Mouse (Mus musculus): ENCODE measurements around the gene Gp1bb.

Gp1bb gene

DNA sequence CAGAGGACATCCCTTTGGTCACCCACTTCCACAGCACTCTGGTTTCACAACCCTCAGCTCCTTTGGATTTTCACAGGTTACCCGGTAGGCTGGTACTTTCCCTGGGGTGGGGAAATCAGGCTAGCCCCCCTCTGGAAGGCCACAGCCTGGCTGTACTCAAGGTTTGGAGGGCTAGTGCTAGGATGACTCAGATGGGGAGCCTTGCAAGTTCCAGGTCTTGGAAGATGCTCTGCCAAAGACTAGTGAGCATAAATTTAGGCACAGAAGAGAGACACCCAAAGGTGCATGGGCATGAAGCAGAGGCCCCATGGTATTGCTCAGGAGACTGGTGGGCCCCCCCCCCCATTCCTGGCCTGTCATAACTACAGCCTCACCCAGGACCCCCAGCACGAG is 6.7 kb upstream of the Gp1bb start:
- no peak for DNase-seq (ENCODE audit: low read depth, low spot score)

DNA sequence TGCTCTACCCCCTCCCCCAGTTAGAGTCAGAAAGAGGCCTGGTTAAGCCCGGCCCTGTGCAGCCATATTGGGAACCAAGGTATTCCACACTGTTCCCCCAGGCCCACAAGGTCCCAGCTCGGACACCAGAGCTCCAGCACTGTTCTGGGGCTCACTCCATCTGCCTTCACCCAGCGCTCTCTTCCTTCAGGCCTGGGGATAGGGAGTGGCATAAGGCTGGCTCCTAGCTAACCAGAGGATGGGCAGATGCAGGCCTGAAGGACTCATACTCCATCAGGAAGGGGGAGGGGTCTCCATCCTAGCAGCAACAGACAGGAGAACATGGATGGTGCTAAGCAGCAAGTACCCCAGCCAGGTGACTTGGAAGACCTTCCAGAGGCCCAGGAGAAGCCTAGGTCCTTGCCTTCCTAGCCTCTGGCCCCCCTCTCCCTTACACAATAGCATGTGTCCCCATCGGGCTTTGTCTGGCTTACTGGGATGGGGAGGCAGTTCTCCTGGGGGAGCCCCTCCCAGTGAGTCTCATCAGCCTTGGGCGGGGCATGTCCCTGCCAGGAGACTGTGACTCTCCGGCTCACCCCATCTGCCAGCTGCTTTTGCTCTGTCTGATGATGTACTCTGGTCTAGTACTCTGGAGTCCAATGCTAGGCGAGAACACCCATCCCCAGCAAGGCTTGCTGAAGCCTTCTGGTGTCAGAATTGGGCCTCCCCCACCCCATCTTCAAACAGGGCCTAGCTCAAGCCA is 6.2 kb upstream of the Gp1bb start:
- no peak for DNase-seq (ENCODE audit: low read depth, low spot score)

DNA sequence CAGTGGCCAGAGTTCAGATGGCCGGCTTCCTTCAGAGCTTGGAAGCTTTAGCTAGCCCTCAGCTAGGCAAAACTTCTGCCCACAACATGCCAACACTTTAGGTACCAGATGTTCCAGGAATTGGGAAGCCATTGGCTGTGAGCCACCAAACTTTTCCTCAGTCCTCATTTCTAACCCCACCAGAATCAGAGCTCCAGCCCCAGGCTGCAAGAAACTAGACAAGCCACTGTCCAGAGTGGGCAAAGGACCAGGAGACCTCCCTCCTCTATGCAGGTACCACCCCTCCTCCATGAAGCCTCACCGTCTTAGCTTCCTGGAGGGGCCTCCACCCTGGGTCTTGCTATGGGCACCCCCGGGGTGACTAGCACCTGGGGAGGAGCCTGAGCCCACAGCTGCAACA is 5.0 kb upstream of the Gp1bb start:
- DNase-seq (ENCODE audit: low read depth, low spot score): no peak

DNA sequence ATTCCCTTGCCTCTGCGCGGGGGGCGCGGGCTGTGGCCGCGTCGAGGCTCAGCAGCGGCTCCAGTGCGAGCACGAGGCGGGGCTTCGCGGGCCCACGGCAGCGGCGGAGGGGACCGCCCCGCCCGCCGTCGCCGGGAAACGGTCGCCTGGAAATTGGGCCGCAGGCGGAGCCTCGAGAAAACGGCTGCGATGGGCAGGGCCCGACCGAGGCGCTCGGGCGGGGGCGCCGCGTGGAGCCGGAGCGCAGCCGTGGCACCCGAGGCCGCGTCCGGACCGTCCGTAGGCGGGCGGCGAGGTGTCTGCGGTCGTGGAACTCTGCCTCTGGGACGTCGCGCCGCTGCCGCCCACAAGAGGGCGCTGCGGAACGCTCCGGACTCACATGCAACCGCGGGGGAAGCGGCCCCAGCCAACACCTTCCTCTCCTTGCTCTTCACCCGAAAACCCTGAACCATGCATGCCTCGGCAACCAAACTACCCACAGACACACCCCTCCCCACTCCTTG is 4.2 kb upstream of the Gp1bb start, which contains the start of gene Gm49601:
Gene Gm49601 (minus strand): TSS at position 52 of the 503 bp plus-strand sequence.
- no peak for DNase-seq (ENCODE audit: low read depth, low spot score)

DNA sequence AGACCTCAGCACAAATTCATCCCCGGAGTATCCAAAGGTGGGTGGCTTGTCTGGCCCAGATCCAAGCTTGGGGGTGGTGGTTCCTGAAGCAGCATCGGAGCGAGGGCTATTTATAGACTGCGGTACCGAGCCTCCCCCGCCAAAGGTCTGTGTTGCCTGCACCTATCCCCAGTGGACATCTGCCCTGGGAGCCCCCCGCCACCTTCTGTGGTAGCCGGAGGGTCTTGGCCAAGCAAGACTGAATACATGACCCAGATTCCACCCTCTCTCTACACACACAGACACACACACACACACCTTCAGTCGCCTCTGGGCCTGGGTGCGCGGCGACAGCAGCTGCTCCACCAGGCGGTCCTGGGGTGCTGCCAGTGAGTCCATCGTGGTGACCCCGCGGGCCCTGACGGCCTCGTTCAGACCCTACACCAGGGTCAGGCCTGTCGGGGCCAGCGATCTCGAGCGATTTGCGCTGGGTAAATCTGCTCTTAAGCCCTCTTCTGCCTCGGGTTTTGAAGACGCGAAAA is 3.6 kb upstream of the Gp1bb start:
- no peak for DNase-seq (ENCODE audit: low read depth, low spot score)

DNA sequence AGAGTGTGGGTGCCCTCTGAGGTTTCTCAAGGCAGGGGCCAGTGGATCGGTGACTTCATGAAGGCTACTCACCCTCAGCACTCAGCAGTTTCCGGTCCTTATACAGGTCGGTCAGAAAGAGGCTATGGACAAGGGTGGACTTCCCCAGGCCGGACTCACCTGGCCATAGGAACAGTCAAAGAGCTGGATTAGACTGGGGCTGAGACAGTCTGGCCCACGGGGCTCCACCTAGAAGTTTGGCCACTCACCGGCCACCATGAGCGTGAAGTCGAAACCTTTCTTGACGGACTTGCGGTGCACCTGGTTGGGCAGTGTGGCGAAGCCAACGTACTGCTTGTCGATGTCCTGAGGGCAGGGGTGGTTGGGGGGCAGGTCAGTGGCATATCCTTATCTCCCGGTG is 2.9 kb upstream of the Gp1bb start:
- DNase-seq (ENCODE audit: low read depth, low spot score): no peak

DNA sequence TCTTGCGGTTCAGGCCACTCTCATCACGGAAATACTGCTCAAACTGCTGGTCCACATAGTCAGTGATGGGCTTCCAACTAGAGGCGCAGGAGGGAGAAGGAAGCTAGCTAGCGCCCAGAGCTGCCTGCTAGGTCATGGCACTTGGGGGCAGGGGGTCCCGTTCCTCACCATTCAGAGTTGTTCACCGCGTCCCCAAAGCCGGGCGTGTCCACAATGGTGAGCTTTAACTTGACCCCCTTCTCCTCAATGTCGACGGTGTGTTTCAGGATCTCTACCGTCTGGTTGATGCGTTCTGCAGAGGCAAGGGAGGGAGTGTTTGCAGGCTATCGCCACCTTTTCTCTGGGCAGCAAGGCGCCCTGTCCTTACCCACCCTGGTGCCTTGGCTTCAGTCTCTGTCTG is 2.4 kb upstream of the Gp1bb start:
- DNase-seq (ENCODE audit: low read depth, low spot score): no peak

DNA sequence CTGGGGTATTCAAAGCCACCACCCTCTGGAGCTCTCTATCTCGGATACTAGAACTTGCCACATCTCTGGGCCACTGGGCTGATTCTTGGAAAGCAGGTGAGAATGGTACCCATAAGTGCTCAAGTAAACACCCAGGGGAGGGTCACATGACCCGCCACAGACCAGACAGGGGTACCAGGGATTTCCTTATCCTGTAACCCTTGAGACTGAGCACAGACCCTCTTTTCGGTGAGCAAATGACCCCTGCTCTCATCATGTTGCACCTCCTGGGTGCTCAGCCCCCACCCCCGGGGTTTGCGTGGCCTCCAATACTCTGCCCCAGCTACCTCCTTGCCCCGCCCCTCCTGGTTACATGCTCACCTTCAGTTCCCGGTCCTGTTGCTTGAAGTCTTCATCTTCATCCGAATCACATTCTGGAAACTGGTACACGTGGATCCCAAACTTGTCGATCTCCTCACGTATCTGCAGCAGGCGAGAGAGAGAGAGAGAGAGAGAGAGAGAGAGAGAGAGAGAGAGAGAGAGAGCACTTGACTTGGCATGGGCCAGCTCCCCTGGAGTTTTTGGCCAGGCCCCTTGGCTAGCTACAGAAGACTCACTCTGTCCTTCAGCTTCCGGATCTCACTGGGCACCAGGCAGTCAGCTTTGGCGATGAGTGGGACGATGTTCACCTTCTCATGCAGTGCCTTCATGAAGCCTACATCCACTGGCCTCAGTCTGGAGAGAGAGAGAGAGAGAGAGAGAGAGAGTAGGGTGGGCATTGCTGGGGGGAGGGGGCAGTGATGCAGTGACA is 1.7 kb upstream of the Gp1bb start:
- DNase-seq (ENCODE audit: low read depth, low spot score): no peak

DNA sequence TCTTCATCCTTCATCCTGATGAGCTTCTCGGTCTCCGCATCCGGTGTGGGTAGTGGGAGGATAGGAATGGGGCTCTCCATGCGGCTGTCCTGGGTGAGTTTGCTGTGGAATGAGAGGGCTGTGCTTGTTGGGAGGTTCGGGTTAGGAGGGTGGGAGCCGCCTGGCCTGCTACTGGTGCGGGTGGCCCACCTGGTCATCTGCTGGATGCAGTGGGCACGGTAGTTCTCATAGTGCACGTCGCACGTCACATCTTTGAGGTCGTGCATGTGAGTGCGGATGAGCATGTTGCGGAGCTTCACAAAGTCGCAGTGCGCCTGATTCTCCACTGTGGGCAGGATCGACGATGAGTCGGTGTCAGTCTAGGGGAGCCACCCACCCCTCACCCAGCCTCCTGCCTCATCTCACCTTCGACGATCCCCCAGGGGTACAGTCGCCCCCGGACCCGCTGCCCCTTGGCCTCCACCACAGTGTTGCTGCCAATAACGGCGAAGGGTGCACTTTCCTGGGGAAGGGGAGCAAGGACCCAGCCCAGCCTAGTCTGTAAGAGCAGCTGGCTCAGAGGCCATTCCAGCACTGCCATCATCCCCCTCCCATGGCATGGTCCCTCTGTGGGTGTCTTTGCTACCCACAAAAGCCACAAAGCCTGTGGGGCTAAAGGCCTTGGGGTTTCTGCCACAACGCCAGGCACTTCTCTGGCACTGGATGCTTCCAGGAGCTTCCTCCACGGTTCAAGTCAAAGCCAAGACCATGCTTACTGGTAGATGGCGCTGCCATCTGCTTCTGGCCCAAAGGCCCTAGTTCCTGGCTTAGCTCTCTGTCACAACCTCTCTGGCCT is 930 bp upstream of the Gp1bb start:
- no peak for DNase-seq (ENCODE audit: low read depth, low spot score)

DNA sequence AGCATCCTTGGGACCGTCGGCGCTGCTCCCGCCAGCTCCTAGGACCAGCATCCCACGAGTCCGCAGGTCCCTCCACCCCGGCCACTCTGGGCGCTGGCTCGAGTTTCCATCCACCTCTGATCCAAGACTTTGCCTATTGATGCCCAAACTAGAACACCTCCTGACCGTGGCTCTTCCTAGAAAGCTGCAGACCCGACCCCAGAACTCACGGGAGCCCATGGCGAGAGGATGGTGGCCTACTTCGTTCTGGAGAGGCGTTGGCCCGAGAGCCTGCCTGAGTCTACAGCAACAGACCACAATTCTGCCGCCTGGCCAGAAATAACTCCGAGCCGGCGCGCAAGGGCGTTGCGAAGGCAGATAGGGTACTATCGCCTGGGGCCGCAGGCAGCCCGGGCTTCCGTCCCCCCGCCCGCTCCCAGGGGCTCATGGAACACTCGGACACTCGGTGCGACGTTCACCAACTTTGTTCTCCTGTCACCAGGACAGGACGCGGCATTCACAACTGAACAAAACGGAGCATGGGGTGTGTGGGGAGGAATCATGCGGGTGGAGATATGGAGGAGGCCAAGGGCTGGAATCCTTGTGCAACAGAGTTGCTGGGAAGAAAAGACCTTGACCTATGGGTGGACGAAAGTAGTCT is 721 bp downstream of the Gp1bb start:
- DNase-seq (ENCODE audit: low read depth, low spot score): no peak

DNA sequence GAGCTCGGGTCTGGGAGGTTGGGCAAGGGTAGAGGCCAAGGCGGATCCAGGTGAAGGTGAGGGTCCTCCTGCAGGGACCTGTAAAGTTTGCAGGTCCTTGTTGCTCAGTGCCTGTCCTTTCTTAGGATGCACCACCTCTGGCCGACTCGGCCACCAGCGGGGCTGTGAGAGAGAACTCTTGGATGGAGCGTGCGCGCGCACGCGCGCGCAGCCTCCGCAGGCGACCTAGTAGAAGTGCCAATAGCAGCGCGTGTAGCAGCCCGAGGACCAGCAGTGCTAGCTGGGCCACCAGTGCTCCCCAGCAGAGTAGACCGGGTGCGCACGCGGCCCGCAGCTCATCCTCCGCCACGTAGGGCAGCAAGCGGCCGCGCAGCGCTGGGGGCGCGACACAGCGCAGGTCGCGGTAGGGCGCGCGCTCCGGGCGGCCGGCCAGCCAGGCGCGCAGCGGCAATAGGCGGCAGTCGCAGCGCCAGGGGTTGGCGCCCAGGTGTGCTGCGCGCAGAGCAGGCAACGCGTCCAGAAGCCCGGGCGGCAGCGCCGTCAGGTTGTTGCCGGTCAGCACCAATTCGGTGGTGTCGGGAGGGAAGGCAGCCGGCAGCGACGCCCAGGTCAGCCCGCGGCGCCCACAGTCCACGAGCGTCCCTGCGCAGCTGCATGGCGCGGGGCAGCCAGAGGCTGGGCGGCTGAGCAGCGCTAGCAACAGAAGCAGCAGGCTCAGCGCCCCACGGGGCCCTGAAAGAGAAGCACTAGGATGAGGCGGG is 1.4 kb downstream of the Gp1bb start:
- DNase-seq (ENCODE audit: low read depth, low spot score): no peak

DNA sequence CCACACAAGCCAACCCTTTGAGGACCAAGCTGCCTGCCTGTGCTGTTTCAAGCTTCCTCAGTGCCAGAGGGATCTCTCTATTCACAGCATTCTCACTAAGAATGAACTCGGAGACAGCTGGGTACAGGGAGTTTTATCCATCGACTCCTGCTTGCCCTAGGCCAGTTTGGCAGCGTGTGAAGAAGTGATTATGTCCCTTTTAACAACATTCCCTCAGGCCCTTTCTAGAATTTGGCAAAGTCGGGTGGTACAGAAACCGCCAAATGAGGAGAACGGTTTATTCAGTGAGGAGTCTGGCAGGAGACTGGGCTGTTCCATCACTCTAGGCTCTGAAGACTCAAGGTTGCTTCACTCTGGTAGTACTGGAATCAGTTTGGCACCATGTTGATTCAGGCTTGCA is 2.0 kb downstream of the Gp1bb start:
- DNase-seq (ENCODE audit: low read depth, low spot score): no peak

DNA sequence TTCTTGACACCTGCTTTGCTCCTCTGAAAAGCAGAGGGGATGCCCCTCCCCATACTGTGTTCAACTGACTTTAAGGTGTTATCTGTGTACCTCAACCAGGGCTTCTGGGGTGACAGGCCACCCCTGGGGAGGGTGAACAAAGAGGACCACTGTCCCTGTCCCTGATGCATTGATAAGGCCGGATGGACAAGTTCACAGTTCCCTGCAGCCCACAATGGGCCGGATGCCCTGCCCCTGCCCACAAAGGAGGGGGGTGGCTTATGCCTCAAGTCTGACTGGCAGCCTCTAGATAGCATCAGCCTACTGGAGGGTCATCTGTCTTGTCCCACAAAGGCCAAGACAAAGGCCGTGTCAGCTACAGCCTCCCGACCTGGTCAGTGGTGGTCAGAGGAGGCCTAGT is 3.1 kb downstream of the Gp1bb start:
- no peak for DNase-seq (ENCODE audit: low read depth, low spot score)

DNA sequence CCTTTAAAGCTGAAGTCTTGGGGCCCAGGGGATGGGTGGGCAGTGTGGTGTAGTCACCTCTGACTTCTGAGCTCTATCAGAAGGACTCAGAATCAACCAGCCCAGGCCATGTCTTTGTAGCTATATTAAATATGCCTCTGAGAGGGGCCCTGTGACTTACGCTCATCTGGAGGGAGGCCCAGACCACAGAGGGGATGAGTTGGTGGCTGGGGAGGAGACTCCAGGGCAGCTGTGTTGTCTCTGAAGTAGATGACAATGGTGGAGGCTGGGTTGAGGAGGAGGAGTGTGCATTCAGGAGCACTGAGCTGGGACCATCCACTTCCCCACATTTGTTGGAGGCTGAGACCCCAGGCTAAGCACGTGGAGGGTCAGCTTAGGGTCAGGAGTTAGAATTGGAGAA is 3.9 kb downstream of the Gp1bb start:
- DNase-seq (ENCODE audit: low read depth, low spot score): no peak

DNA sequence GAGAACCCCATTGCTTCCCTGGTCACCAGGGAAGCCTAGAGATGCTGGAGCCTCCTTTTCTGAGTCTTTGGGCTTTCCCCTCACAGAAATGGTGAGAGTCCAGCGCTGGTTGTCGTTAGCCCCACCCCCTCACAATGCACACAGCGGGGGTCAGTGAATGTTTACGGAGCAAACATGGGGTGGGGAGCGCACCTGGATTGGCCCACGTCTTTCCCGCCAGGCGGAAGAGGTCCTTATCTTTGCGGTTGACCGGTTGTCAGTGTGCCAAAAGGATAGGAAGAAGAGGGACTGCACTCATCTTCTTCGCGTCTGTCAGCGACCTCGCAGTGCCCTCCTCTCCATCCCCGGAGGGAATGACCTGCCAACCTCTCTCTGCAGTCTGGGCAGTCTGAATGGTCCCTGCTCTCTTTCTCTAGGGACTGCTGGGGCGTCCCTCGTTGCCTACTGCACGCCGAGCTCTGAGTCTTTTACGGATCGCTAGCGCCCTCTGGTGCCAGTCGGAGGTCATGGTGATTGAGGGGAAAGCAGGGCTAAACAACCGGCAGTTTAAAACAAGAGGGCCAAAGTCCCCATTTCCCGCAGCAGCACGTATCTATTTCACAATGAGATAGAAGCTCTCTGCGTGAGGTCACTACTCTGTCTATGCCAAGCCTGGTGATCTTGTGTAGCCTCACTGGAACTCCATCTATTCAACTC is 4.7 kb downstream of the Gp1bb start:
- DNase-seq (ENCODE audit: low read depth, low spot score): peak; percentile 54

DNA sequence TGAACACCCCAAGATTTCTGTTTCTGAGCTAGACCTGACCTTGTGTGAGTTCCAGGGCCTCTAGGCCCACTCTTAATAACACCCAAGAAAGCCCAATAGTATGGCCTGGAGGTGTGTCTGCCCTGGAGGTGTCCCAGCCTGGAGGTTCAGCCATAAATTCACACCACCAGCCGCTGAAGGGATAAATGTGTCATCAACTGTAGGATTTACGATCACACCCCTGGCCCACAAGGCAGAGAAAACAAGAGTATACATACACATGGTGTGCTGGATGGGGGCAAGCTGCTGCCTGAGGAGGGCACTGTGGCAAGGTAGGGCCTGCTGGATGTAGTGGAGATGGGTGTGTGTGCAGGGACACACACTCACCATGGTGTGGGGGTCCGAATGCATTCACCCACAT is 8.9 kb downstream of the Gp1bb start:
- DNase-seq (ENCODE audit: low read depth, low spot score): no peak

DNA sequence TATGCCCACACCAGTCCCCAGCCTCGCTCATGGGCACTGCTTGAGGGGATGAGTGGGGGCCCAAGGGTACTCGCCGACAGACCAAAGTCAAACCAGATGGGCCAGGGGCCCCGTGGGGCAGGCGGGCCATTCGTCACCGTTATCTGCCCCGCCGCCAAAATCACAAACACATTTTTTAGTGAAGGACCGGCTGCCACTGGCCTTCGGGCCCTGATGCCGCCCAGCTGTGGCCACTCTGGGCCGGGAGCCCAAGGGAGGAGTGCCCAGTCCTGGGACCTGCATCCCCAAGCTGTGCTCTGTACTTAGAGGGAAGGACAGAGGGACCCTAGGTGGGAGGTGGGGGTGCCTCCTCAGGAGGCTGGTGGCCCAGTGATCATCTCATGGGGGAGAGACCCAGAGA is 10.5 kb downstream of the Gp1bb start:
- DNase-seq (ENCODE audit: low read depth, low spot score): no peak

DNA sequence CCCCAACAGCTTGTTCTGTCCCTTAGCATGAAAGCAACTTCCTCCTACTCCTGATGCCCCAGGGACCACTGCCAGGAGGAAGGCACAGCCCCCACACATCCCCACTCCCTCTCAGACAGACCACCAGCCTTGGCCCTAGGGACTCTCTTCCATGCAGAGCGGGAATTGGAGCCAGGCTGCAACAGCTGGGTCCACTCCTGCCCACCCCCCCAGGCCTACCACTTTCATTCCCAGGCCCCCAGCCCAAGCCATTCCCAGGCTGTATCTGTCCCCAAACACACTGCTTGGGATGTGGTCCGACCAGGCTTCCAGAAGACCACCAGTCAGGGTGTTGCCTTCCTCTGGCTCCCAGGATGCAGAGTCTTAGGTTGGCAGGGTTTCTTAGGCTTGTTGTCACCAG is 13.1 kb downstream of the Gp1bb start:
- no peak for DNase-seq (ENCODE audit: low read depth, low spot score)

DNA sequence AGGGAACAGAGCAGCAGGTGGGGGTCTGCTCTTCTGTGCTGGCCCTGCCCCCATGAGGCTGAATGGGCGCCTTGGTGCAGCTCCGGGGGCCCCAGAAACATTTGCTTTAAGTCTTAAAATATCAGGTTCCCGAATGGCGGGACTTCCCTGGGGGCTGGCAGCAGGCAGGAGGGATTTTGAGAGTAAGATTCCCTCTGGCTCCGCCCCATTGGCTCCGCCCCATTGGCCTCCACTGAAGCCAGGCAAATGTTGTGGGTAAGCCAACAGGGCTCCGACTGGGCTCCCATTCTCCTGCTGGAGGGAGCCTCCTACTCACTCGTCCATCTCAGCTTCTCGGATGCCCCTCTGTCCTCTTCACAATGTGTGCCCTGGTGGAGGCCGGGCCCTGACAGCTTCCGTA is 14.0 kb downstream of the Gp1bb start:
- no peak for DNase-seq (ENCODE audit: low read depth, low spot score)

DNA sequence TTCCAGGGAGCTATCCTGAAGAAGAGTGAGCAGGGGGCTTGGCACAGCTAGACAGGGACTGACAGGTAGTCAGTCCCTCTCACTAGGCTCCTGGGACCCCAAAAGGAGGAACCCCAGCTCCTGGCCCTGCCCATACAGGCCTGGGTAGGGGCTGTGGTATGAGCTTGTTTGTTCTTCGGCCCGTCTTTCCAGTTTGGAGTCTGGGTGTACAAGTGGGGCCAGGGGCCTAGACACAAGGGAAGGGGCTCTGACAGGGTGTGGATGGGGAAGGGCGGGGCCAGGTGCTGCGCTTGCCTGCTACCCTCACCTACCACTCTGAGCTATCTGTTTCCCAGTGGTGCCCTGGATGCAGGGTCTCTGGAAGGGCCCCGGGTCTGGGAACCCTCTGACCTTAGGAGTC is 16.5 kb downstream of the Gp1bb start:
- DNase-seq (ENCODE audit: low read depth, low spot score): no peak

Data from brain, embryonic 18.5 days (tissue).